9 mouse cellular contexts compared by ENCODE assay signal in the genomic region with DNA sequence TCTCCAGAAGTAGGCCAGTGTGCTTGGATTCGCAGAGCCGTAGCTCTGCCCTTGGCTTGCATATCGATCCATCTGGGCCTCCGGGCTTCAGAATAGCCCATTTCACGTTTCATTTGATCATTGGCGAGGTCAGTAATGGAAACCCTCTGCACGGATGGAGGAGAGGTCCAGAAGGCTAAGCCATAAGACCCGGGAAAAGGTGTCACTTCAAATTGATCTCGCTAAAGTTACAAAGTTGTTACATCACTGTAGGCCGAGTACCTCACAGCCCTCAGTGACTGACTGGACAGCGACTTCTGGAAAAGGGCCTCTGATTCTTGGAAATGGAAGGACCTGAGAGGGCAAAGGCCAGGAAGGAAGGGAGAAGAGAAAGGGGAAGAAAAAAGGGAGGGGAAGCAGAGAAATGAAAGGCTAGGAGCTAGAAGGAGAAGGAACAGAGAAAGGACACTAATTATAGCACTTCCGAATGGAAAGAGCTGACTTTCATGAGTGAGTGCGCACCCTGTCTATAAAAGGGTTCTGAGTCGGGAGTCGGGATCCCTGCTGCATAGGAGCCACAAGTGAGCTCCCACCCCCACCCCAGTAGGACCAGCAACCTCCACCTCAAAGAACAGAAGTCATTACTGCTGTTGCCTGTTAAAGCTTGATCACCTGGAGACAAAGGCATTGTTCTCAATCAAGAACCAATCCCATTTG. TPM values are rescaled to one million over a fixed set of nuclear protein-coding genes. Genes with fewer than 3 reads are reported as not detected.
DNase-seq lines count a peak whose midpoint lies in the region; ATAC-seq and TF ChIP-seq lines count a peak whose summit lies in the region.
"Had no signal": no experiment of that assay in that cellular context is flagged by ENCODE, and none has a peak within 500 bp of the region (broad histone marks: within the 10 kb centered on the region; RNA-seq: fewer than 3 reads in every experiment).

No protein-coding gene starts in this region.

- H3K9ac ChIP-seq in heart, embryonic 15.5 days: 0 out of 2 replicates have a peak overlapping the region, but pooled peaks have one; percentile 39
- peak overlapping the region; percentile 77 for H3K9ac ChIP-seq in hindbrain, embryonic 12.5 days
- H3K9ac ChIP-seq in midbrain, embryonic 12.5 days (replicated peaks): peak overlapping the region; percentile 73; the same call in 1 of the 2 replicates

- H3K4me3 ChIP-seq in heart, embryonic 15.5 days: peak overlapping the region; percentile 87
- H3K4me3 ChIP-seq in bone marrow, adult 2 months (replicated peaks; ENCODE audit: control insufficient read depth, low read depth, low read length): peak overlapping the region; percentile 90
- H3K4me3 ChIP-seq in hindbrain, embryonic 12.5 days: peak overlapping the region; percentile 85
- H3K4me3 ChIP-seq in midbrain, embryonic 12.5 days: peak overlapping the region; percentile 84

- ATAC-seq in heart, embryonic 15.5 days (replicated peaks; ENCODE audit: insufficient number of reproducible peaks, insufficient read depth, low FRiP score, low read depth): no peak
- ATAC-seq in hindbrain, embryonic 12.5 days (ENCODE audit: low FRiP score): 0 out of 2 replicates have a peak, but pooled peaks have one; percentile 10
- 0 out of 2 replicates have a peak, but pooled peaks have one; percentile 7 for ATAC-seq in midbrain, embryonic 12.5 days (ENCODE audit: low FRiP score, low read depth)

- H3K27me3 ChIP-seq in heart, embryonic 15.5 days: no peaks in the 10 kb centered on the region
- H3K27me3 ChIP-seq in hindbrain, embryonic 12.5 days: peaks cover 37% of the 10 kb centered on the region
- H3K27me3 ChIP-seq in midbrain, embryonic 12.5 days: peaks cover 57% of the 10 kb centered on the region
- H3K27me3 ChIP-seq: Patski had no signal

- TF ChIP-seq CTCF in bone marrow, adult 2 months (IDR thresholded peaks at IDR 0.05; ENCODE audit: control insufficient read depth, insufficient read depth, low read length): no peak

- peak overlapping the region; percentile 83 for H3K4me2 ChIP-seq in heart, embryonic 15.5 days
- peak overlapping the region; percentile 70 for H3K4me2 ChIP-seq in hindbrain, embryonic 12.5 days (replicated peaks)
- H3K4me2 ChIP-seq in midbrain, embryonic 12.5 days (replicated peaks): peak overlapping the region; percentile 62

- no peak for DNase-seq in heart, adult 9 months (ENCODE audit: low spot score in 2 of 2)
- DNase-seq in frontal cortex, postnatal 25 days (ENCODE audit: low spot score in 2 of 2): no peak
- DNase-seq in ovary, adult 18-20 months (ENCODE audit: low spot score): no peak
- DNase-seq in lung, postnatal 14 days: no peak

- H3K27ac ChIP-seq in heart, embryonic 15.5 days: peak overlapping the region; percentile 88; the same call in 1 of the 2 replicates
- H3K27ac ChIP-seq in bone marrow, adult 2 months (ENCODE audit: control insufficient read depth, insufficient read depth, low read depth, low read length, poor library complexity): peak overlapping the region; percentile 76
- H3K27ac ChIP-seq in hindbrain, embryonic 12.5 days: peak overlapping the region; percentile 89
- H3K27ac ChIP-seq in midbrain, embryonic 12.5 days (replicated peaks): peak overlapping the region; percentile 83; the same call in 1 of the 2 replicates

- H3K4me1 ChIP-seq in heart, embryonic 15.5 days (replicated peaks): peaks cover 28% of the 10 kb centered on the region
- peaks cover 3% of the 10 kb centered on the region for H3K4me1 ChIP-seq in bone marrow, adult 2 months (ENCODE audit: control insufficient read depth, insufficient read depth, low read length)
- H3K4me1 ChIP-seq in hindbrain, embryonic 12.5 days: peaks cover 32% of the 10 kb centered on the region
- H3K4me1 ChIP-seq in midbrain, embryonic 12.5 days: peaks cover 32% of the 10 kb centered on the region

- no peaks in the 10 kb centered on the region for H3K9me3 ChIP-seq in heart, embryonic 15.5 days (replicated peaks)
- H3K9me3 ChIP-seq in hindbrain, embryonic 12.5 days (replicated peaks): peaks cover under 1% of the 10 kb centered on the region; the same call in 1 of the 2 replicates
- H3K9me3 ChIP-seq in midbrain, embryonic 12.5 days: no peaks in the 10 kb centered on the region

- WGBS in heart, embryonic 15.5 days: 26% methylated on average over 15 of the region's 15 CpGs
- 31% methylated on average over 15 of the region's 15 CpGs for WGBS in bone marrow, adult 2 months
- 19% methylated on average over 15 of the region's 15 CpGs for WGBS in hindbrain, embryonic 12.5 days
- WGBS in midbrain, embryonic 12.5 days: 16% methylated on average over 15 of the region's 15 CpGs

- no peaks in the 10 kb centered on the region for H3K36me3 ChIP-seq in heart, embryonic 15.5 days
- no peaks in the 10 kb centered on the region for H3K36me3 ChIP-seq in hindbrain, embryonic 12.5 days
- no peaks in the 10 kb centered on the region for H3K36me3 ChIP-seq in midbrain, embryonic 12.5 days

- no peak for TF ChIP-seq POLR2A in bone marrow, adult 2 months (IDR thresholded peaks at IDR 0.05; ENCODE audit: borderline replicate concordance, control insufficient read depth, low read depth, low read length)

RNA-seq across cellular contexts. Expression of a gene that starts 3.5 kb away (rescaled TPM):
- 6.5 and 6.8 TPM in 2 replicates for polyA plus RNA-seq in heart, embryonic 15.5 days (2015; fragmentation: Nextera tagmentation; extraction: Ambion mirVana)
- 11.5 and 33.4 TPM in 2 replicates for polyA plus RNA-seq in bone marrow, adult 2 months (2011; ENCODE audit: insufficient read depth, insufficient read length, low replicate concordance, missing spikeins)
- 14.6 and 17.2 TPM in 2 replicates for polyA plus RNA-seq in hindbrain, embryonic 12.5 days (2016; fragmentation: Nextera tagmentation; extraction: Ambion mirVana)
- 8.1 and 10.1 TPM in 2 replicates for polyA plus RNA-seq in midbrain, embryonic 12.5 days (2016; fragmentation: Nextera tagmentation; extraction: Ambion mirVana)
